Comparison of ENCODE assay signal across 18 mouse cellular contexts in the genomic region with DNA sequence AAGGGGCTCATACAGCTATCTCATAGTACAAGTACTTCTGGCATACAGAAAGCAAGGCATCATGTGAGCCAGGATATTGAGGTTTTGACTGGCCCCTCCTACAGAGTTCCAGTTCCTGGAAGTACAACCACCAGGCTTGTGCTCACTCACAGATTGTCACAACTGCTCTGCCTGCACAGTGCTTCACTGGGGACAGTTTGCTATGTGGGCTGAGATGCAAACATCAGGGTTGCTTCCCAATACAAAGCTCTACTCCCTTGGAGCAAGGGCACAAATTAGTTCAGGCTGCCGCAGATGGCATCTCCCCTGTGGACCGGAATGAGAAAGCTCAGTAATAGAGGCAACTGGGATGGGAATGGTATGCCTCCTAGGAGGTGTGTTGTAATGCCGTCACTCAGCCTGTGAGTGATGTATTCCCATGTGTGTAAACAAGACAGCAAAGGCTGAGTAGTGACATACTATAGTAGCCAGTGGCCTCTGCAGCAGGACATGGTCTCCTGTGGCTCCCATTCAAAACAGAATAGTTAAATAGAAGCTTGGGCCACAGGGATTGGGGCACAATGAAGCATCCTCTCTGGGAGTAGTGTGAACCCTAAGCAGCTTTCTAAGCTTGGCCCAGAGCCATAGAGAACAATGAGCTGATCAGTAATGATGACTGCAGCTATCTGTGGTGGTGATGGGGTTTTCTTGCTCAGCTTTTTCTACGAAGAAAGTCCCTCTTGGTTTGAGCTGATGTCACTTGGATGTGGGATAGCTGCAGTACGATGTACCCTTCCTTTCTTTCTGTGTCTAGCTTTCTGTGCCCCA.
DNase-seq lines count a peak whose midpoint lies in the region; ATAC-seq and TF ChIP-seq lines count a peak whose summit lies in the region.
"Had no signal": no experiment of that assay in that cellular context is flagged by ENCODE, and none has a peak within 500 bp of the region (broad histone marks: within the 10 kb centered on the region; RNA-seq: fewer than 3 reads in every experiment).

No protein-coding gene starts in this region.

- TF ChIP-seq CTCF in forebrain, postnatal 0 days (IDR thresholded peaks at IDR 0.05; ENCODE audit: low read depth), result no peak

- no peaks in the 10 kb centered on the region for H3K36me3 ChIP-seq in forebrain, embryonic 14.5 days (ENCODE audit: control insufficient read depth, insufficient read depth, low read length)
- H3K36me3 ChIP-seq in forebrain, postnatal 0 days (ENCODE audit: insufficient read depth), result no peaks in the 10 kb centered on the region
- H3K36me3 ChIP-seq in forebrain, embryonic 15.5 days, result no peaks in the 10 kb centered on the region
- H3K36me3 ChIP-seq in midbrain, embryonic 13.5 days, result no peaks in the 10 kb centered on the region
- H3K36me3 ChIP-seq: heart, embryonic 15.5 days had no signal

- peaks cover 8% of the 10 kb centered on the region; the same call in 1 of the 2 replicates for H3K4me1 ChIP-seq in forebrain, embryonic 14.5 days (ENCODE audit: control insufficient read depth, insufficient read depth, low read length)
- no peaks in the 10 kb centered on the region for H3K4me1 ChIP-seq in forebrain, postnatal 0 days (ENCODE audit: insufficient read depth)
- H3K4me1 ChIP-seq in forebrain, embryonic 15.5 days, result 0 out of 2 replicates have a peak, but pooled peaks cover 2% of the 10 kb centered on the region
- H3K4me1 ChIP-seq in midbrain, embryonic 13.5 days (replicated peaks), result peaks cover 19% of the 10 kb centered on the region

- ATAC-seq in forebrain, embryonic 14.5 days, result peak; percentile 48; the same call in 1 of the 2 replicates
- ATAC-seq in forebrain, postnatal 0 days, result no peak; the same call in 1 of the 2 replicates
- ATAC-seq in forebrain, embryonic 15.5 days (replicated peaks), result 0 out of 2 replicates have a peak, but pooled peaks have one; percentile 13
- ATAC-seq in midbrain, embryonic 13.5 days, result peak; percentile 79

- H3K9me3 ChIP-seq in forebrain, embryonic 14.5 days (replicated peaks; ENCODE audit: control insufficient read depth, low read length), result no peaks in the 10 kb centered on the region
- H3K9me3 ChIP-seq in forebrain, postnatal 0 days (ENCODE audit: low read length), result no peaks in the 10 kb centered on the region
- H3K9me3 ChIP-seq in forebrain, embryonic 15.5 days, result no peaks in the 10 kb centered on the region
- H3K9me3 ChIP-seq in midbrain, embryonic 13.5 days, result no peaks in the 10 kb centered on the region
- H3K9me3 ChIP-seq: heart, embryonic 15.5 days had no signal

- no peak overlapping the region for H3K27ac ChIP-seq in forebrain, embryonic 14.5 days (ENCODE audit: low read depth, low read length)
- no peak overlapping the region for H3K27ac ChIP-seq in forebrain, postnatal 0 days (ENCODE audit: low read depth, low read length)
- H3K27ac ChIP-seq in forebrain, embryonic 15.5 days (replicated peaks), result no peak overlapping the region
- no peak overlapping the region for H3K27ac ChIP-seq in midbrain, embryonic 13.5 days
- H3K27ac ChIP-seq: gastrocnemius, adult 2 months; heart, embryonic 15.5 days; left cerebral cortex, adult 2 months; liver, embryonic 14.5 days had no signal

- no peaks in the 10 kb centered on the region for H3K27me3 ChIP-seq in forebrain, embryonic 14.5 days (replicated peaks; ENCODE audit: control insufficient read depth, insufficient read depth, low read length)
- no peaks in the 10 kb centered on the region for H3K27me3 ChIP-seq in forebrain, postnatal 0 days (ENCODE audit: insufficient read depth, low read length)
- H3K27me3 ChIP-seq in forebrain, embryonic 15.5 days, result no peaks in the 10 kb centered on the region
- no peaks in the 10 kb centered on the region for H3K27me3 ChIP-seq in midbrain, embryonic 13.5 days
- H3K27me3 ChIP-seq: heart, embryonic 15.5 days had no signal

- WGBS in forebrain, embryonic 14.5 days, result 58% methylated on average over 5 of the region's 5 CpGs
- WGBS in forebrain, postnatal 0 days, result 57% methylated on average over 5 of the region's 5 CpGs
- 49% methylated on average over 5 of the region's 5 CpGs for WGBS in forebrain, embryonic 15.5 days
- 47% methylated on average over 5 of the region's 5 CpGs for WGBS in midbrain, embryonic 13.5 days

- no peak overlapping the region for H3K4me2 ChIP-seq in forebrain, embryonic 14.5 days (ENCODE audit: low read length)
- no peak overlapping the region for H3K4me2 ChIP-seq in forebrain, postnatal 0 days (ENCODE audit: low read depth)
- H3K4me2 ChIP-seq in forebrain, embryonic 15.5 days (replicated peaks), result no peak overlapping the region
- H3K4me2 ChIP-seq in midbrain, embryonic 13.5 days (replicated peaks), result no peak overlapping the region
- H3K4me2 ChIP-seq: heart, embryonic 15.5 days had no signal

- H3K4me3 ChIP-seq in forebrain, embryonic 14.5 days (ENCODE audit: low read depth, low read length), result no peak overlapping the region
- no peak overlapping the region for H3K4me3 ChIP-seq in forebrain, postnatal 0 days (ENCODE audit: low read depth, low read length)
- H3K4me3 ChIP-seq in forebrain, embryonic 15.5 days, result no peak overlapping the region
- H3K4me3 ChIP-seq in midbrain, embryonic 13.5 days (replicated peaks), result no peak overlapping the region
- H3K4me3 ChIP-seq: gastrocnemius, adult 2 months; heart, embryonic 15.5 days; left cerebral cortex, adult 2 months had no signal

- no peak overlapping the region for H3K9ac ChIP-seq in forebrain, embryonic 14.5 days (ENCODE audit: low read length)
- H3K9ac ChIP-seq in forebrain, postnatal 0 days, result no peak overlapping the region
- no peak overlapping the region for H3K9ac ChIP-seq in forebrain, embryonic 15.5 days (replicated peaks)
- H3K9ac ChIP-seq in midbrain, embryonic 13.5 days (replicated peaks), result no peak overlapping the region
- H3K9ac ChIP-seq: heart, embryonic 15.5 days; liver, embryonic 14.5 days had no signal

- DNase-seq in forebrain, embryonic 14.5 days (ENCODE audit: low spot score), result peak; percentile 32
- no peak for DNase-seq in forebrain, postnatal 0 days
- DNase-seq in Muller cell, postnatal 12 days (ENCODE audit: inconsistent ontology term), result peak; percentile 14
- no peak for DNase-seq in thymus, postnatal 10 days (ENCODE audit: low spot score in 2 of 2)
- no peak for DNase-seq in T-cell, adult 2 months (ENCODE audit: low spot score)
- no peak for DNase-seq in thymus, adult 18-20 months
- DNase-seq: B cell, adult 2 months; cerebellum, adult 11 months; gastrocnemius, adult 2 months; heart, adult 18-20 months; kidney, adult 8-10 months; kidney, postnatal 36 days; lung, postnatal 14 days had no signal

Comparison
In these comparisons a context has a peak if more than half of its experiments do, and no peak if none do; other contexts are left out.
1. DNase-seq: peak in forebrain, embryonic 14.5 days (single experiment) and Muller cell, postnatal 12 days (single experiment); none in forebrain, postnatal 0 days (single experiment), thymus, postnatal 10 days (0 of 2), T-cell, adult 2 months (single experiment) and thymus, adult 18-20 months (0 of 2).